Mouse (Mus musculus) intestine, embryonic 16.5 days (tissue): ENCODE data around the gene Dhx36. TPM values are rescaled to one million over a fixed set of nuclear protein-coding genes. Genes with fewer than 3 reads are reported as not detected.
A peak's percentile ranks its signal among the peaks of the same experiment; 100 is the strongest.

Source experiments
- ATAC-seq: fragments of 200-750 bp; cut with Nextera tagmentation; 2 replicates; pipeline ENCODE4 v1.8.0; 2017; ENCODE audit warnings: moderate TSS enrichment, moderate library complexity
- H3K27ac ChIP-seq: fragments of 300-500 bp; sonication (generic); 2 replicates; pipeline ENCODE4 v1.5.1; 2014; ENCODE audit warnings: mild to moderate bottlenecking, low read length
- H3K27me3 ChIP-seq: fragments of 300-500 bp; sonication (generic); replicated peaks from 2 replicates; pipeline ENCODE4 v1.6.1; 2014; ENCODE audit warnings: low read length, control low read depth, mixed read lengths; ENCODE audit not compliant: control insufficient read depth, insufficient read depth
- H3K36me3 ChIP-seq: fragments of 300-500 bp; sonication (generic); 2 replicates; pipeline ENCODE4 v1.6.1; 2014; ENCODE audit warnings: low read length, control low read depth; ENCODE audit not compliant: control insufficient read depth, insufficient read depth
- H3K4me1 ChIP-seq: fragments of 300-500 bp; sonication (generic); 2 replicates; pipeline ENCODE4 v1.6.1; 2014; ENCODE audit warnings: low read length, control low read depth, mixed read lengths; ENCODE audit not compliant: control insufficient read depth, insufficient read depth
- H3K4me2 ChIP-seq: fragments of 300-500 bp; sonication (generic); 2 replicates; pipeline ENCODE4 v1.6.1; 2014; ENCODE audit warnings: low read depth, low read length, control low read depth
- H3K4me3 ChIP-seq: fragments of 300-500 bp; sonication (generic); 2 replicates; pipeline ENCODE4 v1.5.1; 2014; ENCODE audit warnings: mild to moderate bottlenecking, low read length
- H3K9ac ChIP-seq: fragments of 300-500 bp; sonication (generic); 2 replicates; pipeline ENCODE4 v1.6.1; 2014; ENCODE audit warnings: low read depth, low read length
- H3K9me3 ChIP-seq: fragments of 300-500 bp; sonication (generic); 2 replicates; pipeline ENCODE4 v1.6.1; 2016; ENCODE audit warnings: low read length, control low read depth; ENCODE audit not compliant: control insufficient read depth
- WGBS: fragments of 180-500 bp; shearing (Covaris S2); extraction: QIAGEN DNeasy Blood & Tissue Kit; methylation state at CpG from one replicate; pipeline ENCODE4 v1.1.7; 2014; 5-methylcytosine and 5-hydroxymethylcytosine counted together
- polyA plus RNA-seq: library from polyadenylated mRNA; unstranded; fragments of >200 nt; fragmentation: Nextera tagmentation; extraction: Ambion mirVana; gene quantifications from 2 replicates; pipeline ENCODE4 v1.2.1, GENCODE M21; 2015

Dhx36 gene
- polyA plus RNA-seq, 1 experiment from 2014 or later: 8.2 TPM

GRCm38 (mm10) chr3:62443582-62444194, 63.1 kb downstream of the Dhx36 start:
- H3K4me1 ChIP-seq: peaks cover 4% of the 10 kb centered on the region; the same call in 1 of the 2 replicates
- H3K4me3 ChIP-seq: no peak overlapping the region
- H3K9me3 ChIP-seq: no peaks in the 10 kb centered on the region
- H3K4me2 ChIP-seq: no peak overlapping the region
- H3K27ac ChIP-seq: peak overlapping the region; percentile 27; the same call in 1 of the 2 replicates
- ATAC-seq: no peak
- 73% methylated on average over 12 of the region's 12 CpGs for WGBS
- H3K9ac ChIP-seq: no peak overlapping the region
- no peaks in the 10 kb centered on the region for H3K27me3 ChIP-seq
- H3K36me3 ChIP-seq: peaks cover 3% of the 10 kb centered on the region; the same call in 1 of the 2 replicates

- no peak overlapping the region for H3K27ac ChIP-seq
- 48% methylated on average over 5 of the region's 5 CpGs for WGBS
- ATAC-seq: no peak
These were observed 66.3 kb downstream of the Dhx36 start for GRCm38 (mm10) chr3:62440431-62440969.

GRCm38 (mm10) chr3:62435923-62436322, 70.9 kb downstream of the Dhx36 start:
- no peak overlapping the region for H3K4me3 ChIP-seq

More at GRCm38 (mm10) chr3:62440431-62440969, 66.3 kb downstream of the Dhx36 start:
- Histone ChIP-seq H3K4me1 (no peaks in the 10 kb centered on the region), H3K36me3 (no peaks in the 10 kb centered on the region), H3K4me3 (no peak overlapping the region), H3K4me2 (no peak overlapping the region), H3K9me3 (no peaks in the 10 kb centered on the region), H3K9ac (no peak overlapping the region), H3K27me3 (no peaks in the 10 kb centered on the region)

GRCm38 (mm10) chr3:62433675-62434074, 73.1 kb downstream of the Dhx36 start:
- Histone ChIP-seq H3K36me3 (no peaks in the 10 kb centered on the region), H3K4me1 (no peaks in the 10 kb centered on the region), H3K9me3 (no peaks in the 10 kb centered on the region; the same call in 1 of the 2 replicates), H3K27me3 (no peaks in the 10 kb centered on the region), H3K27ac (no peak overlapping the region), H3K4me2 (no peak overlapping the region), H3K4me3 (no peak overlapping the region), H3K9ac (no peak overlapping the region)
- ATAC-seq: peak; percentile 46; the same call in 1 of the 2 replicates
- WGBS: 32% methylated on average over 4 of the region's 4 CpGs

More at GRCm38 (mm10) chr3:62435923-62436322, 70.9 kb downstream of the Dhx36 start:
- Histone ChIP-seq H3K4me2 (no peak overlapping the region), H3K36me3 (no peaks in the 10 kb centered on the region), H3K27ac (no peak overlapping the region), H3K9ac (no peak overlapping the region), H3K4me1 (no peaks in the 10 kb centered on the region), H3K27me3 (no peaks in the 10 kb centered on the region), H3K9me3 (no peaks in the 10 kb centered on the region; the same call in 1 of the 2 replicates)
- ATAC-seq: no peak

- 90% methylated on average over 6 of the region's 6 CpGs for WGBS
- H3K4me2 ChIP-seq: no peak overlapping the region
These were observed 88.2 kb downstream of the Dhx36 start for GRCm38 (mm10) chr3:62418387-62419138.

More at GRCm38 (mm10) chr3:62418387-62419138, 88.2 kb downstream of the Dhx36 start:
- no peak overlapping the region for H3K27ac ChIP-seq
- no peak overlapping the region for H3K4me3 ChIP-seq
- no peak for ATAC-seq
- no peaks in the 10 kb centered on the region for H3K27me3 ChIP-seq
- peaks cover 7% of the 10 kb centered on the region; the same call in 1 of the 2 replicates for H3K4me1 ChIP-seq
- H3K36me3 ChIP-seq: 0 out of 2 replicates have a peak, but pooled peaks cover 3% of the 10 kb centered on the region
- H3K9me3 ChIP-seq: no peaks in the 10 kb centered on the region
- no peak overlapping the region for H3K9ac ChIP-seq

Other genes starting within 250 kb of the Dhx36 start
- 12.9 and 13.5 TPM in 2 replicates for gene Arhgef26, start 168.7 kb downstream of the Dhx36 start, polyA plus RNA-seq
- 0.24 and 0.35 TPM in 2 replicates for gene Gpr149, start 98.1 kb upstream of the Dhx36 start, polyA plus RNA-seq